In the genomic region with DNA sequence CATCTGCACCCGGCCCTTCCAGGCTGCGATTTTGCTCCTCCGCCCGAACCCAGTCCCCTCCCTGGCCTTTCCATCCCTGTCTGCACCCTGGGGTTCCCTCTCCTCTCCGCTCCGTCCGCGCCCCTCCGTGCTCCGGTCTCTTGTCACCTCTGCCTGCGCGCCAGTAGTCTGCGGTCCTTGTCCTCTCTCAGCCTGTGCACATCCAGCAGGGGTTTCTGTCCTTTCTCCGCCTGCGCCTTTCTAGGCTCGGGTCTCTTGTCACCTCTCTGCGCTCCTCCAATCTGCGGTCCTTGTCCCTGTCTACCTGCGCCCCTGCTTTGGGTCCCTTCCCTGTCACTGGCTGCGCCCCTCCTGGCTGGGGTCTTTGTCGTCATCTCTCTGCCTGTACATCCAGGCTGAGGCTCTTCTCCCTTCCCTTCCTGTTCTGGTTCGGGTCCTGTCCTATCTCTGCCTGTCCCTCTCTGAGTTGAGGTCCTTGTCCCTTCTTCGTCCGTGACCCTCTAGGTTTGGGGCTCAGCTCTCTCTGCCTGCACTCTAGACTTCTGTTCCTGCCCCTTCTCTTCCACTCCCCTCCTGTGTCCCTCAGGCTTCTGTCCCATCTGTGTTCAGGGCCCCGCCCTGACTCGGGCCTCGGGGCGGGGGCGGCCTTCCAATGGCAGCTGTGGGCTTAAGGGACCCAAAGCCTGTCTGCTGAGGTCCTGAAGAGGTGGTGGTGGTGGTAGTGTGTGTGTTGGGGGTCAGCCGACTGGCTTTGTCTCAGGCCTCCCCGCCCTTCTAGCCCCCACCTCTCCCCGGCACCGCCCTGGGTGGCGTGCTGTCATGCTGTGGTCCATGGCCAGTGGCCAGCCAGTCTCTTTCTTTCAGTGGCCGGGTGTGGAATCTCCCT, we compare ENCODE assay signal across 7 mouse cellular contexts. TPM values are rescaled to one million over a fixed set of nuclear protein-coding genes. Genes with fewer than 3 reads are reported as not detected.
DNase-seq lines count a peak whose midpoint lies in the region; ATAC-seq and TF ChIP-seq lines count a peak whose summit lies in the region.

No protein-coding gene starts in this region.

- H3K4me3 ChIP-seq in bone marrow, adult 2 months (replicated peaks; ENCODE audit: control insufficient read depth, low read depth, low read length) = peak overlapping the region; percentile 81
- peak overlapping the region; percentile 96 for H3K4me3 ChIP-seq in embryonic fibroblast, embryonic 13.5 days (ENCODE audit: insufficient read depth, low read length)
- H3K4me3 ChIP-seq in heart, embryonic 14.5 days (ENCODE audit: control insufficient read depth in 1 of 2, insufficient read depth in 1 of 2, low read depth in 1 of 2, low read length in 2 of 2) = peak overlapping the region; percentile 84 to 95
- peak overlapping the region; percentile 53 for H3K4me3 ChIP-seq in kidney, postnatal 0 days (replicated peaks; ENCODE audit: low read depth, low read length)
- peak overlapping the region; percentile 89 for H3K4me3 ChIP-seq in lung, embryonic 16.5 days (ENCODE audit: low read length)

- H3K27ac ChIP-seq in bone marrow, adult 2 months (ENCODE audit: control insufficient read depth, insufficient read depth, low read depth, low read length, poor library complexity) = peak overlapping the region; percentile 78
- H3K27ac ChIP-seq in embryonic fibroblast, embryonic 13.5 days (ENCODE audit: insufficient read depth, low read length) = peak overlapping the region; percentile 86
- peak overlapping the region; percentile 76 for H3K27ac ChIP-seq in heart, embryonic 14.5 days (replicated peaks in 1 of 2; ENCODE audit: control insufficient read depth in 1 of 2, insufficient read depth in 1 of 2, low read depth in 2 of 2, low read length in 2 of 2)
- H3K27ac ChIP-seq in kidney, postnatal 0 days = peak overlapping the region; percentile 89
- peak overlapping the region; percentile 84 for H3K27ac ChIP-seq in lung, embryonic 16.5 days (ENCODE audit: low read length)

- H3K9me3 ChIP-seq in heart, embryonic 14.5 days (ENCODE audit: control insufficient read depth, low read length) = no peaks in the 10 kb centered on the region
- no peaks in the 10 kb centered on the region for H3K9me3 ChIP-seq in kidney, postnatal 0 days (replicated peaks; ENCODE audit: low read length)
- H3K9me3 ChIP-seq in lung, embryonic 16.5 days (ENCODE audit: control insufficient read depth, low read length) = no peaks in the 10 kb centered on the region

- ATAC-seq in heart, embryonic 14.5 days (ENCODE audit: insufficient number of reproducible peaks, insufficient read depth, low FRiP score, low read depth) = peak; percentile 48
- ATAC-seq in kidney, postnatal 0 days (replicated peaks; ENCODE audit: low FRiP score, low read depth) = peak; percentile 19; the same call in 1 of the 2 replicates
- peak; percentile 37 for ATAC-seq in lung, embryonic 16.5 days (ENCODE audit: low read depth)

- TF ChIP-seq CTCF in bone marrow, adult 2 months (IDR thresholded peaks at IDR 0.05; ENCODE audit: control insufficient read depth, insufficient read depth, low read length) = no peak
- no peak for TF ChIP-seq CTCF in embryonic fibroblast, embryonic 13.5 days (IDR thresholded peaks at IDR 0.05; ENCODE audit: borderline replicate concordance, insufficient read depth, low read length)
- no peak for TF ChIP-seq CTCF in kidney, postnatal 0 days (IDR thresholded peaks at IDR 0.05; ENCODE audit: low read depth)

- peak overlapping the region; percentile 98 for H3K9ac ChIP-seq in heart, embryonic 14.5 days (ENCODE audit: low read length)
- H3K9ac ChIP-seq in kidney, postnatal 0 days (ENCODE audit: low read depth, low read length) = peak overlapping the region; percentile 89
- peak overlapping the region; percentile 90 for H3K9ac ChIP-seq in lung, embryonic 16.5 days (ENCODE audit: low read length)

- no peak for TF ChIP-seq POLR2A in bone marrow, adult 2 months (IDR thresholded peaks at IDR 0.05; ENCODE audit: borderline replicate concordance, control insufficient read depth, low read depth, low read length)
- TF ChIP-seq POLR2A in embryonic fibroblast, embryonic 13.5 days (IDR thresholded peaks at IDR 0.05; ENCODE audit: low read depth, low read length) = peak; percentile 69; the same call in 1 of the 2 replicates

- H3K4me1 ChIP-seq in bone marrow, adult 2 months (ENCODE audit: control insufficient read depth, insufficient read depth, low read length) = peaks cover 1% of the 10 kb centered on the region
- H3K4me1 ChIP-seq in embryonic fibroblast, embryonic 13.5 days (ENCODE audit: control insufficient read depth, insufficient read depth, low read length) = peaks cover 16% of the 10 kb centered on the region; the same call in 1 of the 2 replicates
- peaks cover 13 to 31% of the 10 kb centered on the region in 2 experiments for H3K4me1 ChIP-seq in heart, embryonic 14.5 days (ENCODE audit: control insufficient read depth in 2 of 2, insufficient read depth in 2 of 2, low read length in 2 of 2)
- peaks cover 16% of the 10 kb centered on the region for H3K4me1 ChIP-seq in kidney, postnatal 0 days (replicated peaks; ENCODE audit: insufficient read depth, low read length)
- peaks cover 20% of the 10 kb centered on the region for H3K4me1 ChIP-seq in lung, embryonic 16.5 days (replicated peaks; ENCODE audit: control insufficient read depth, insufficient read depth, low read length)

- H3K36me3 ChIP-seq in heart, embryonic 14.5 days (ENCODE audit: control insufficient read depth, insufficient read depth, low read length) = 0 out of 2 replicates have a peak, but pooled peaks cover 7% of the 10 kb centered on the region
- 0 out of 2 replicates have a peak, but pooled peaks cover 11% of the 10 kb centered on the region for H3K36me3 ChIP-seq in kidney, postnatal 0 days (ENCODE audit: insufficient read depth, low read length)
- peaks cover 2% of the 10 kb centered on the region for H3K36me3 ChIP-seq in lung, embryonic 16.5 days (ENCODE audit: control insufficient read depth, insufficient read depth, low read length)

- peak; percentile 46 for DNase-seq in MN1 (ENCODE audit: low spot score)
- peak; percentile 47 for DNase-seq in kidney, postnatal 0 days (ENCODE audit: low spot score)
- DNase-seq in ovary, postnatal 10 days (ENCODE audit: low spot score) = peak; percentile 31

- H3K27me3 ChIP-seq in heart, embryonic 14.5 days (ENCODE audit: control insufficient read depth, insufficient read depth, low read length) = no peaks in the 10 kb centered on the region
- no peaks in the 10 kb centered on the region for H3K27me3 ChIP-seq in kidney, postnatal 0 days (ENCODE audit: insufficient read depth, low read length)
- H3K27me3 ChIP-seq in lung, embryonic 16.5 days (ENCODE audit: control insufficient read depth, insufficient read depth, low read depth, low read length) = no peaks in the 10 kb centered on the region

- 9% methylated on average over 35 of the region's 35 CpGs for WGBS in bone marrow, adult 2 months
- WGBS in heart, embryonic 14.5 days = 2% methylated on average over 34 of the region's 35 CpGs
- 3% methylated on average over 35 of the region's 35 CpGs for WGBS in kidney, postnatal 0 days
- under 1% methylated on average over 35 of the region's 35 CpGs for WGBS in lung, embryonic 16.5 days

- peak overlapping the region; percentile 99 for H3K4me2 ChIP-seq in heart, embryonic 14.5 days (ENCODE audit: low read length)
- H3K4me2 ChIP-seq in kidney, postnatal 0 days (ENCODE audit: low read length) = peak overlapping the region; percentile 98
- H3K4me2 ChIP-seq in lung, embryonic 16.5 days (ENCODE audit: low read depth, low read length) = peak overlapping the region; percentile 99

RNA-seq across cellular contexts. Expression of a gene that starts 0.8 kb away (rescaled TPM):
- polyA plus RNA-seq in bone marrow, adult 2 months (2011; ENCODE audit: insufficient read depth, insufficient read length, low replicate concordance, missing spikeins) = 55.3 and 70.4 TPM in 2 replicates
- 103 and 124 TPM in 2 replicates for polyA plus RNA-seq in embryonic fibroblast, embryonic 13.5 days (2011; ENCODE audit: insufficient read length, low read depth, missing spikeins)
- 98.9 and 118 TPM in 2 replicates for polyA plus RNA-seq in heart, embryonic 14.5 days (2014; fragmentation: Nextera tagmentation; extraction: Ambion mirVana)
- 52.6 and 61.3 TPM in 2 replicates for polyA plus RNA-seq in kidney, postnatal 0 days (2015; fragmentation: Nextera tagmentation; extraction: Ambion mirVana)
- polyA plus RNA-seq in lung, embryonic 16.5 days (2015; fragmentation: Nextera tagmentation; extraction: Ambion mirVana) = 82.4 and 86.9 TPM in 2 replicates

RNA-seq across cellular contexts. Expression of a gene that starts 46.4 kb away (rescaled TPM):
- polyA plus RNA-seq in bone marrow, adult 2 months (2011; ENCODE audit: insufficient read depth, insufficient read length, low replicate concordance, missing spikeins) = 15.1 and 16.8 TPM in 2 replicates
- polyA plus RNA-seq in embryonic fibroblast, embryonic 13.5 days (2011; ENCODE audit: insufficient read length, low read depth, missing spikeins) = 29.9 and 38.2 TPM in 2 replicates
- polyA plus RNA-seq in heart, embryonic 14.5 days (2014; fragmentation: Nextera tagmentation; extraction: Ambion mirVana) = 49.7 and 51.0 TPM in 2 replicates
- polyA plus RNA-seq in kidney, postnatal 0 days (2015; fragmentation: Nextera tagmentation; extraction: Ambion mirVana) = 57.8 and 61.4 TPM in 2 replicates
- polyA plus RNA-seq in lung, embryonic 16.5 days (2015; fragmentation: Nextera tagmentation; extraction: Ambion mirVana) = 45.7 and 47.0 TPM in 2 replicates

RNA-seq across cellular contexts. Expression of a gene that starts 46.4 kb away (rescaled TPM):
- polyA plus RNA-seq in bone marrow, adult 2 months (2011; ENCODE audit: insufficient read depth, insufficient read length, low replicate concordance, missing spikeins) = 4.4 and 7.7 TPM in 2 replicates
- 29.3 and 35.9 TPM in 2 replicates for polyA plus RNA-seq in embryonic fibroblast, embryonic 13.5 days (2011; ENCODE audit: insufficient read length, low read depth, missing spikeins)
- 42.1 and 42.6 TPM in 2 replicates for polyA plus RNA-seq in heart, embryonic 14.5 days (2014; fragmentation: Nextera tagmentation; extraction: Ambion mirVana)
- 45.7 and 48.9 TPM in 2 replicates for polyA plus RNA-seq in kidney, postnatal 0 days (2015; fragmentation: Nextera tagmentation; extraction: Ambion mirVana)
- polyA plus RNA-seq in lung, embryonic 16.5 days (2015; fragmentation: Nextera tagmentation; extraction: Ambion mirVana) = 50.2 and 50.7 TPM in 2 replicates

RNA-seq across cellular contexts. Expression of a gene that starts 54.3 kb away (rescaled TPM):
- 5.7 and 11.6 TPM in 2 replicates for polyA plus RNA-seq in bone marrow, adult 2 months (2011; ENCODE audit: insufficient read depth, insufficient read length, low replicate concordance, missing spikeins)
- polyA plus RNA-seq in embryonic fibroblast, embryonic 13.5 days (2011; ENCODE audit: insufficient read length, low read depth, missing spikeins) = 2.7 and 2.9 TPM in 2 replicates
- polyA plus RNA-seq in heart, embryonic 14.5 days (2014; fragmentation: Nextera tagmentation; extraction: Ambion mirVana) = 5.7 and 7.0 TPM in 2 replicates
- 6.3 and 6.9 TPM in 2 replicates for polyA plus RNA-seq in kidney, postnatal 0 days (2015; fragmentation: Nextera tagmentation; extraction: Ambion mirVana)
- polyA plus RNA-seq in lung, embryonic 16.5 days (2015; fragmentation: Nextera tagmentation; extraction: Ambion mirVana) = 9.1 and 9.2 TPM in 2 replicates

RNA-seq across cellular contexts. Expression of a gene that starts 54.6 kb away (rescaled TPM):
- 9.3 and 12.8 TPM in 2 replicates for polyA plus RNA-seq in bone marrow, adult 2 months (2011; ENCODE audit: insufficient read depth, insufficient read length, low replicate concordance, missing spikeins)
- polyA plus RNA-seq in embryonic fibroblast, embryonic 13.5 days (2011; ENCODE audit: insufficient read length, low read depth, missing spikeins) = 32.0 and 32.9 TPM in 2 replicates
- 88.3 and 89.3 TPM in 2 replicates for polyA plus RNA-seq in heart, embryonic 14.5 days (2014; fragmentation: Nextera tagmentation; extraction: Ambion mirVana)
- 117 and 118 TPM in 2 replicates for polyA plus RNA-seq in kidney, postnatal 0 days (2015; fragmentation: Nextera tagmentation; extraction: Ambion mirVana)
- 111 and 135 TPM in 2 replicates for polyA plus RNA-seq in lung, embryonic 16.5 days (2015; fragmentation: Nextera tagmentation; extraction: Ambion mirVana)

Comparison
In these comparisons a context has a peak if more than half of its experiments do, and no peak if none do; other contexts are left out.
1. Peak in every context shown above with its lines: DNase-seq, ATAC-seq, H3K4me3 ChIP-seq and H3K27ac ChIP-seq.